Mouse (Mus musculus): ENCODE results near the gene Ctnna2.

The Ctnna2 gene

DNA sequence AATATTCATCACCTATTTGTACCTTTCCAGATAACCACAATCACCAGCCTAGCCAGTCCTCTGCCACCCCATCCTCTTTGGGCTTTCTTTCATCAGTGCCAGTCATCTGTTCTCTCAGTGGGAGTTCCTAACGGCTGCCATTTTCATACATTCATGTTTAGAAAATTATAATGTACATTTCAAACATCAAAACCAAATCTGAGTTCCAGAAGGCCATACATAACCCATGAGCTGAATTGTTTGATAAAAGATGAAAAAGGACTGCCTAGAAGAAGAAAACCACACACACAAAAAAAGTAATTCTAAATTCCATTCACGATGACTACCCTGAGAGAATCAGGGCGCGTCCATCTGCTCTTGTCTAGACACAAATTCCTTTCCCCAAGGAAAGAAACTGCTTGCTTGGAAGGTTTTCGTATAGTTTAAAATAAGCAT is 1014.5 kb downstream of the Ctnna2 start:
- DNase-seq (ENCODE audit: low read depth, low spot score), result no peak

GRCm38 (mm10) chr6:76908086-76908485 is 1071.4 kb downstream of the Ctnna2 start:
- no peak for DNase-seq (ENCODE audit: low read depth, low spot score)

- no peak for DNase-seq (ENCODE audit: low read depth, low spot score)
Observed at GRCm38 (mm10) chr6:76897156-76897555, 1082.3 kb downstream of the Ctnna2 start.

Data from WW6 (cell line).